Mouse (Mus musculus): Measurements from ENCODE around the gene Fbxo44. TPM values are rescaled to one million over a fixed set of nuclear protein-coding genes. Genes with fewer than 3 reads are reported as not detected.

Gene Fbxo44
- total and polyA plus RNA-seq, 3 experiments, result 2.3 to 6.2 TPM; not detected in 1

DNA sequence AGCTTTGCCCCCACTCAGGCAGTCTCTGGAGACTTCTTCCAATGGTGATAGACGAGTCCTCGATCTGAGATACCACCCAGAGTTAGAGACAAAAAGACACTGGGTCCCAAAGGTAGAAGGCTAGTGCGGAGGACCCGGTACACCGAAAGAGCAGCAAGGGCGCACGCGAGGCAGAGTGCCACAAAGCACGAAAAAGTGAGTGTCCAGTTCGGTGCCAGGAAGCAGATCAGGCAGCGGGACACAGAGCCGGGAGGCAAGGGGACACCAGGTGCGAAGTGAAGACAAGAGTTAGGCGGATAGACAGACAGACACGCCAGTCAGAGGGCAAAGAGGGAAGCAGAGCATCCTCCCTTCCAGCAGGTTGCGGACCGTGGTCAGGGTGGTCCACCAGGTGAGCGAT, 30.1 kb downstream of the Fbxo44 start, which contains the start of gene Mad2l2:
TSS of gene Mad2l2 (plus strand) at position 252 of the 400 bp plus-strand sequence.
- H3K4me3 ChIP-seq (ENCODE audit: control insufficient read depth in 1 of 2, insufficient read depth in 1 of 2, low read depth in 2 of 2, low read length in 2 of 2), result no peak within 1 kb of the TSS
- H3K27me3 ChIP-seq (ENCODE audit: control insufficient read depth in 1 of 2, insufficient read depth in 2 of 2, low read length in 2 of 2), result no peaks in the 10 kb centered on the region; a peak in 2 of 4 replicates
- peaks cover 1 to 2% of the 10 kb centered on the region in 2 experiments; a peak in 3 of 4 replicates for H3K4me1 ChIP-seq (ENCODE audit: control insufficient read depth in 1 of 2, insufficient read depth in 2 of 2, low read length in 2 of 2)

DNA sequence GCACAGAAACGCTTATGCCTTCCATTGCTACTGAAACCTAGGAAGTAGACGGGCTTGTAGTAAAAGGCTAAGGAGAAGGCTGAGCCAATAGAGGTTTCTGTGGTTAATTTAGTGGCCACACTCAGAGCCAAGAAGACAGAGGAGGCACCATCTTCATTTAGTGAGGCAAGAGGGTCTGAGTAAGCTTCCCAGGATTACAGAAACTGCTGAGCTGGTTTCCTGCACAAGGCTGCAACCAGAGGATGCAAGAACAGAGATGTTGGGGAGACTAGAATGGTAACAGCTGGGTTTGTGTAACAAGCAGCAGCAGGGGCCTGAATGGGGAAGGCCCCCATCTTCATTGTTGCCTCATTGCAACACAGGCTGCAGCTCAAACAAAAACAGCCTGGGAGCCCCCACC, 31.6 kb downstream of the Fbxo44 start:
- Histone ChIP-seq H3K27me3 (ENCODE audit: control insufficient read depth in 1 of 2, insufficient read depth in 2 of 2, low read length in 2 of 2) (no peaks in the 10 kb centered on the region; a peak in 2 of 4 replicates), H3K27ac (ENCODE audit: control insufficient read depth, low read depth, low read length) (no peak overlapping the region), H3K9me3 (replicated peaks; ENCODE audit: insufficient read depth, low read length) (no peaks in the 10 kb centered on the region), H3K4me3 (ENCODE audit: control insufficient read depth in 1 of 2, insufficient read depth in 1 of 2, low read depth in 2 of 2, low read length in 2 of 2) (no peak overlapping the region), H3K79me2 (ENCODE audit: control insufficient read depth, insufficient read depth, low read length, poor library complexity) (no peaks in the 10 kb centered on the region), H3K9ac (ENCODE audit: control insufficient read depth, low read depth, low read length, poor library complexity, severe bottlenecking) (no peak overlapping the region), H3K4me1 (ENCODE audit: control insufficient read depth in 1 of 2, insufficient read depth in 2 of 2, low read length in 2 of 2) (no peaks in the 10 kb centered on the region), H3K36me3 (ENCODE audit: control insufficient read depth in 1 of 2, insufficient read depth in 2 of 2, low read length in 2 of 2) (no peaks in the 10 kb centered on the region)
- DNase-seq (ENCODE audit: low read depth, low spot score), result no peak
- TF ChIP-seq TCF12 (IDR thresholded peaks at IDR 0.05; ENCODE audit: low read depth, low read length), result no peak
- no peak for TF ChIP-seq POLR2A (IDR thresholded peaks at IDR 0.05; ENCODE audit: control insufficient read depth in 1 of 2, insufficient read depth in 1 of 2, low read depth in 1 of 2, low read length in 2 of 2, poor library complexity in 1 of 2)
- TF ChIP-seq USF1 (IDR thresholded peaks at IDR 0.05; ENCODE audit: low read depth, low read length), result no peak
- TF ChIP-seq MAFK (IDR thresholded peaks at IDR 0.05; ENCODE audit: borderline replicate concordance, low read depth, low read length), result no peak
- no peak for TF ChIP-seq MYB (IDR thresholded peaks at IDR 0.05; ENCODE audit: low read depth, low read length)
- no peak for TF ChIP-seq ETS1 (IDR thresholded peaks at IDR 0.05; ENCODE audit: low read depth, low read length)
- TF ChIP-seq GABPA (IDR thresholded peaks at IDR 0.05; ENCODE audit: low read depth, low read length), result no peak
- TF ChIP-seq KAT2A (conservative IDR thresholded peaks at IDR 0.05; ENCODE audit: low read depth, low read length), result no peak
- TF ChIP-seq TAL1 (IDR thresholded peaks at IDR 0.05; ENCODE audit: low read length), result no peak
- TF ChIP-seq MAX (IDR thresholded peaks at IDR 0.05; ENCODE audit: low read length), result no peak
- TF ChIP-seq BHLHE40 (IDR thresholded peaks at IDR 0.05; ENCODE audit: borderline replicate concordance, low read depth, low read length), result no peak
- TF ChIP-seq UBTF (IDR thresholded peaks at IDR 0.05; ENCODE audit: borderline replicate concordance, insufficient read depth, low read depth, low read length), result no peak
- no peak for TF ChIP-seq E2F4 (IDR thresholded peaks at IDR 0.05; ENCODE audit: borderline replicate concordance, low read depth, low read length)
- TF ChIP-seq GATA1 (IDR thresholded peaks at IDR 0.05; ENCODE audit: low read depth, low read length), result no peak
- TF ChIP-seq USF2 (IDR thresholded peaks at IDR 0.05; ENCODE audit: borderline replicate concordance in 1 of 2, insufficient read depth in 1 of 2, low read depth in 1 of 2, low read length in 2 of 2), result no peak
- no peak for TF ChIP-seq HCFC1 (IDR thresholded peaks at IDR 0.05; ENCODE audit: low read depth, low read length)
- TF ChIP-seq CHD2 (IDR thresholded peaks at IDR 0.05; ENCODE audit: low read length), result no peak
- no peak for TF ChIP-seq MYC (IDR thresholded peaks at IDR 0.05; ENCODE audit: low read depth, low read length)
- TF ChIP-seq RCOR1 (IDR thresholded peaks at IDR 0.05; ENCODE audit: low read depth, low read length), result no peak

More for the DNA sequence above, 30.1 kb downstream of the Fbxo44 start, which contains the start of gene Mad2l2:
- Histone ChIP-seq H3K79me2 (ENCODE audit: control insufficient read depth, insufficient read depth, low read length, poor library complexity) (no peaks in the 10 kb centered on the region), H3K27ac (ENCODE audit: control insufficient read depth, low read depth, low read length) (no peak within 1 kb of the TSS), H3K36me3 (ENCODE audit: control insufficient read depth in 1 of 2, insufficient read depth in 2 of 2, low read length in 2 of 2) (peaks cover 0 to under 1% of the 10 kb centered on the region in 2 experiments; a peak in 2 of 4 replicates), H3K9ac (ENCODE audit: control insufficient read depth, low read depth, low read length, poor library complexity, severe bottlenecking) (no peak within 1 kb of the TSS), H3K9me3 (replicated peaks; ENCODE audit: insufficient read depth, low read length) (no peaks in the 10 kb centered on the region)
- no peak for TF ChIP-seq MEF2A (IDR thresholded peaks at IDR 0.05; ENCODE audit: extremely low read depth, insufficient replicate concordance, low read depth, low read length, poor library complexity, severe bottlenecking)
- no peak for TF ChIP-seq ZNF384 (IDR thresholded peaks at IDR 0.05; ENCODE audit: low read depth, low read length)
- TF ChIP-seq ZKSCAN1 (IDR thresholded peaks at IDR 0.05; ENCODE audit: low read depth, low read length), result no peak
- TF ChIP-seq CHD1 (IDR thresholded peaks at IDR 0.05; ENCODE audit: low read depth, low read length), result no peak
- no peak for TF ChIP-seq MAX (IDR thresholded peaks at IDR 0.05; ENCODE audit: low read length)
- TF ChIP-seq RCOR1 (IDR thresholded peaks at IDR 0.05; ENCODE audit: low read depth, low read length), result no peak
- TF ChIP-seq RAD21 (IDR thresholded peaks at IDR 0.05; ENCODE audit: low read depth, low read length), result no peak
- DNase-seq (ENCODE audit: low read depth, low spot score), result no peak
